Mouse (Mus musculus): Measurements from ENCODE around the gene Rpl34. TPM values are rescaled to one million over a fixed set of nuclear protein-coding genes. Genes with fewer than 3 reads are reported as not detected.

Rpl34 gene
- polyA plus RNA-seq, 1 experiment from 2014 or later = 816 TPM

- H3K4me3 ChIP-seq = peak within 1 kb of the TSS; percentile 76
- 2% methylated on average over 45 of the region's 45 CpGs for WGBS (ENCODE audit: insufficient replicate concordance)
- H3K27ac ChIP-seq = peak within 1 kb of the TSS; percentile 86
- H3K9me3 ChIP-seq (replicated peaks) = no peaks in the 10 kb centered on the region
- ATAC-seq = peak; percentile 97
- H3K36me3 ChIP-seq = peaks cover 14% of the 10 kb centered on the region
- peak within 1 kb of the TSS; percentile 81 for H3K4me2 ChIP-seq
- H3K9ac ChIP-seq = peak within 1 kb of the TSS; percentile 84
- H3K4me1 ChIP-seq = peaks cover 27% of the 10 kb centered on the region
- H3K27me3 ChIP-seq (replicated peaks) = no peaks in the 10 kb centered on the region
Observed at GRCm38 (mm10) chr3:130708967-130709924, 21.0 kb downstream of the Rpl34 start, which contains the start of gene Ostc. Gene Ostc (minus strand): TSS chr3:130709444.

GRCm38 (mm10) chr3:130708529-130708928 is 21.7 kb downstream of the Rpl34 start:
- Histone ChIP-seq H3K9me3 (replicated peaks) (no peaks in the 10 kb centered on the region), H3K27ac (peak overlapping the region; percentile 86), H3K27me3 (replicated peaks) (no peaks in the 10 kb centered on the region), H3K9ac (peak overlapping the region; percentile 84), H3K4me2 (peak overlapping the region; percentile 81), H3K4me3 (peak overlapping the region; percentile 76), H3K4me1 (peaks cover 26% of the 10 kb centered on the region), H3K36me3 (peaks cover 21% of the 10 kb centered on the region)
- WGBS (ENCODE audit: insufficient replicate concordance) = 2% methylated on average over 5 of the region's 5 CpGs
- ATAC-seq = no peak

- Histone ChIP-seq H3K36me3 (peaks cover 80% of the 10 kb centered on the region), H3K4me1 (peaks cover 16% of the 10 kb centered on the region), H3K27ac (no peak overlapping the region), H3K9ac (no peak overlapping the region), H3K4me2 (no peak overlapping the region), H3K9me3 (replicated peaks) (no peaks in the 10 kb centered on the region), H3K27me3 (replicated peaks) (no peaks in the 10 kb centered on the region), H3K4me3 (no peak overlapping the region)
- ATAC-seq = no peak
- whole genome bisulfite sequencing (ENCODE audit: insufficient replicate concordance) = 77% methylated on average over 6 of the region's 6 CpGs
Observed at GRCm38 (mm10) chr3:130702289-130702688, 27.9 kb downstream of the Rpl34 start.

GRCm38 (mm10) chr3:130697622-130698021 is 32.6 kb downstream of the Rpl34 start:
- Histone ChIP-seq H3K9ac (no peak overlapping the region), H3K27ac (no peak overlapping the region), H3K4me1 (peaks cover 21% of the 10 kb centered on the region), H3K36me3 (peaks cover 79% of the 10 kb centered on the region), H3K4me2 (no peak overlapping the region), H3K4me3 (no peak overlapping the region), H3K9me3 (replicated peaks) (no peaks in the 10 kb centered on the region), H3K27me3 (replicated peaks) (no peaks in the 10 kb centered on the region)
- no peak for ATAC-seq
- WGBS (ENCODE audit: insufficient replicate concordance) = 76% methylated on average over 4 of the region's 4 CpGs

GRCm38 (mm10) chr3:130694705-130695104 is 35.5 kb downstream of the Rpl34 start:
- 87% methylated on average over 7 of the region's 7 CpGs for WGBS (ENCODE audit: insufficient replicate concordance)
- ATAC-seq = no peak

GRCm38 (mm10) chr3:130694041-130694593 is 36.1 kb downstream of the Rpl34 start:
- peaks cover 51% of the 10 kb centered on the region for H3K4me1 ChIP-seq
- no peak for ATAC-seq
- no peaks in the 10 kb centered on the region for H3K9me3 ChIP-seq (replicated peaks)
- no peak overlapping the region for H3K4me3 ChIP-seq
- 56% methylated on average over 9 of the region's 9 CpGs for WGBS (ENCODE audit: insufficient replicate concordance)
- no peak overlapping the region for H3K9ac ChIP-seq
- no peak overlapping the region for H3K4me2 ChIP-seq
- H3K27me3 ChIP-seq (replicated peaks) = no peaks in the 10 kb centered on the region
- peaks cover 45% of the 10 kb centered on the region for H3K36me3 ChIP-seq
- H3K27ac ChIP-seq = no peak overlapping the region

More at GRCm38 (mm10) chr3:130694705-130695104, 35.5 kb downstream of the Rpl34 start:
- H3K4me2 ChIP-seq = no peak overlapping the region
- H3K36me3 ChIP-seq = peaks cover 51% of the 10 kb centered on the region
- no peaks in the 10 kb centered on the region for H3K27me3 ChIP-seq (replicated peaks)
- H3K9me3 ChIP-seq (replicated peaks) = no peaks in the 10 kb centered on the region
- H3K27ac ChIP-seq = no peak overlapping the region
- no peak overlapping the region for H3K9ac ChIP-seq
- H3K4me3 ChIP-seq = no peak overlapping the region
- peaks cover 47% of the 10 kb centered on the region for H3K4me1 ChIP-seq

- Histone ChIP-seq H3K9me3 (replicated peaks) (no peaks in the 10 kb centered on the region), H3K4me2 (peak overlapping the region; percentile 85), H3K4me1 (peaks cover 41% of the 10 kb centered on the region), H3K27ac (peak overlapping the region; percentile 95), H3K27me3 (replicated peaks) (no peaks in the 10 kb centered on the region; the same call in 1 of the 2 replicates), H3K9ac (peak overlapping the region; percentile 80), H3K4me3 (peak overlapping the region; percentile 61), H3K36me3 (peaks cover 24% of the 10 kb centered on the region)
- WGBS (ENCODE audit: insufficient replicate concordance) = 24% methylated on average over 12 of the region's 12 CpGs
- ATAC-seq = peak; percentile 53
Observed at GRCm38 (mm10) chr3:130691596-130692170, 38.5 kb downstream of the Rpl34 start.

- H3K4me2 ChIP-seq = peak overlapping the region; percentile 85
- peaks cover 17% of the 10 kb centered on the region for H3K36me3 ChIP-seq
- H3K4me1 ChIP-seq = peaks cover 41% of the 10 kb centered on the region
- no peaks in the 10 kb centered on the region; the same call in 1 of the 2 replicates for H3K27me3 ChIP-seq (replicated peaks)
- peak overlapping the region; percentile 61 for H3K4me3 ChIP-seq
- H3K9ac ChIP-seq = peak overlapping the region; percentile 80
- peak; percentile 90 for ATAC-seq
- 2% methylated on average over 20 of the region's 20 CpGs for WGBS (ENCODE audit: insufficient replicate concordance)
- H3K27ac ChIP-seq = peak overlapping the region; percentile 95
- H3K9me3 ChIP-seq (replicated peaks) = no peaks in the 10 kb centered on the region
Observed at GRCm38 (mm10) chr3:130690834-130691595, 39.2 kb downstream of the Rpl34 start.

GRCm38 (mm10) chr3:130689630-130690029 is 40.6 kb downstream of the Rpl34 start:
- Histone ChIP-seq H3K9ac (no peak overlapping the region), H3K27ac (no peak overlapping the region), H3K9me3 (replicated peaks) (no peaks in the 10 kb centered on the region), H3K27me3 (replicated peaks) (no peaks in the 10 kb centered on the region; the same call in 1 of the 2 replicates), H3K4me3 (no peak overlapping the region), H3K4me1 (peaks cover 39% of the 10 kb centered on the region), H3K36me3 (peaks cover 4% of the 10 kb centered on the region), H3K4me2 (peak overlapping the region; percentile 85; the same call in 1 of the 2 replicates)
- WGBS (ENCODE audit: insufficient replicate concordance) = 18% methylated on average over 12 of the region's 12 CpGs
- ATAC-seq = no peak

GRCm38 (mm10) chr3:130687051-130687450 is 43.1 kb downstream of the Rpl34 start:
- Histone ChIP-seq H3K4me1 (peaks cover 24% of the 10 kb centered on the region), H3K36me3 (no peaks in the 10 kb centered on the region), H3K9me3 (replicated peaks) (no peaks in the 10 kb centered on the region), H3K4me3 (no peak overlapping the region), H3K27me3 (replicated peaks) (no peaks in the 10 kb centered on the region; the same call in 1 of the 2 replicates), H3K4me2 (no peak overlapping the region), H3K9ac (no peak overlapping the region), H3K27ac (no peak overlapping the region)
- no peak for ATAC-seq
- WGBS (ENCODE audit: insufficient replicate concordance) = 69% methylated on average over 1 of the region's 1 CpGs

GRCm38 (mm10) chr3:130685014-130685366 is 45.2 kb downstream of the Rpl34 start:
- H3K4me1 ChIP-seq = peaks cover 6% of the 10 kb centered on the region
- no peaks in the 10 kb centered on the region for H3K36me3 ChIP-seq
- H3K4me3 ChIP-seq = no peak overlapping the region
- no peaks in the 10 kb centered on the region; the same call in 1 of the 2 replicates for H3K27me3 ChIP-seq (replicated peaks)
- no peak overlapping the region for H3K4me2 ChIP-seq
- H3K27ac ChIP-seq = no peak overlapping the region
- no peak for ATAC-seq
- WGBS (ENCODE audit: insufficient replicate concordance) = 74% methylated on average over 8 of the region's 8 CpGs
- H3K9me3 ChIP-seq (replicated peaks) = no peaks in the 10 kb centered on the region
- H3K9ac ChIP-seq = no peak overlapping the region

Measured in liver, embryonic 12.5 days (tissue).